Mouse (Mus musculus) lung, postnatal 0 days (tissue): ENCODE measurements around the gene Mphosph9.

Experiments
- CTCF ChIP-seq: IDR thresholded peaks from 2 replicates; pipeline ENCODE4 v1.5.1; 2016; ENCODE audit warnings: antibody characterized with exemption, mild to moderate bottlenecking
- EP300 ChIP-seq: IDR thresholded peaks from 2 replicates; pipeline ENCODE4 v1.6.1; 2016; ENCODE audit warnings: antibody characterized with exemption, mild to moderate bottlenecking, control low read depth

DNA sequence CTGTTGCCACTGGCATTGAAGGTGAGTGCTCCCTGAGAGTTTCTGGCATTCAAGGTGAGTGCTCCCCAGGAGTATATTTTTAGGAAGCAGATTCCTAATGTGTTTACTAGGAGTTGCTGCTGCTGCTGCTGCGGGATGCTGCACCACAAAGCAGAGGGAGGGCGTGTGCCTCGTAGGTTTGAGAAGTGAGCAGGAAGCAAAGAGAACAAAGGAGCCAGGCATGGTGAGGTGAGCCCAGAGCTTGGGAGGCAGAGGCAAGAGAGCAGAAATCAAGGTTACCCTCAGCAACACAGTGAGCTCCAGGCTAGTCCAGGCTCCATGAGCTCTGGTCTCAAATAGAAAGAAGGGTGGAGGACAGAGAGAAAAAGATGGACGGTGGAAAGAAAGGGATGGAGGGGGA is 64.5 kb downstream of the Mphosph9 start:
- TF ChIP-seq EP300 (no peak), CTCF (no peak)
